Mouse (Mus musculus) retina, postnatal 7 days (tissue): ENCODE measurements around the gene B4galnt4.
"Not testable (repeated sequence)": the region's sequence is repeated elsewhere in the genome, so short reads cannot be mapped to it uniquely, and the experiment has no call there.

Experiments
- DNase-seq: peaks from one replicate; pipeline ENCODE4 v3.0.0-alpha.2; 2012; ENCODE audit warnings: low read depth, low spot score

B4galnt4 gene

DNA sequence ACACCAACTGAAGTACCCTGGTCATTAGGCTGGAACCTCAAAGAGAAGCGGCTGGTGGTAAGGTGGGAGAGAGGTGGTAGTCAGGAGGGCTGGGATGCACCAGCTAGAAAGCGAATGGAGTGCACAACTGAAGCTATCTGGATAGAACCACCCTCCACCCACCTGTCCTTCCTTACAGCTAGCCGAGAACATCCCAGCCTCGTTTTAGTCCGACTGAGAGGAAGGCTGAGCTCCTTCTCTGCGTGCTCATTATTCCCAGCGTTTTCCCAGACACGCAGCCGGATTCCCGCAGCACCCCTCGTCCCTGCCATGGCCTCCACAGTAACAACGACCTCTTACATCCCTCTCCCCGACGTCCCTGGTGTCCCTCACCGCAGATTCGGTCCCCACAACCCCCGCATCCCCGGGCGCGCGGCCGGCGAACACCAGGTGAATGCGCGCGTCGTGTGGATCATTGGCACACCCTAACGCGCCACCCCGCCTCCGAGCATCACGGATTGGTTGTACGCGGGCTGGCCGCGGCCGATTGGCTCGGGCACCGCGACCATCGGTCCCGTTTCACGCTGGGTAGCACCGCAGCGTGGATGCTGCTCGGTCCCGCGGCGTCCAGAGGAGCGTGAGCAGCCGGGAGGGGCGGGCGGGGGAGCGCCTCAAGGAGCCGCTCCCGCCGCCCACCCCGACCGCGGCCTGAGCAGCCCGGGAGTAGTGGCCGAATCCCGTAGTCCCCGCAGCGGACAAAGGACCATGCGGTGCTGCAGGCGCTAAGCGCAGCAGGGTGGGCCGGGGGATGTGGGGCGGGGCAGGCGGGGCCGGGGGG, at the start of gene B4galnt4:
B4galnt4 (plus strand) TSS at position 679 of the 817 bp plus-strand sequence.
- DNase-seq, result peak; percentile 72

DNA sequence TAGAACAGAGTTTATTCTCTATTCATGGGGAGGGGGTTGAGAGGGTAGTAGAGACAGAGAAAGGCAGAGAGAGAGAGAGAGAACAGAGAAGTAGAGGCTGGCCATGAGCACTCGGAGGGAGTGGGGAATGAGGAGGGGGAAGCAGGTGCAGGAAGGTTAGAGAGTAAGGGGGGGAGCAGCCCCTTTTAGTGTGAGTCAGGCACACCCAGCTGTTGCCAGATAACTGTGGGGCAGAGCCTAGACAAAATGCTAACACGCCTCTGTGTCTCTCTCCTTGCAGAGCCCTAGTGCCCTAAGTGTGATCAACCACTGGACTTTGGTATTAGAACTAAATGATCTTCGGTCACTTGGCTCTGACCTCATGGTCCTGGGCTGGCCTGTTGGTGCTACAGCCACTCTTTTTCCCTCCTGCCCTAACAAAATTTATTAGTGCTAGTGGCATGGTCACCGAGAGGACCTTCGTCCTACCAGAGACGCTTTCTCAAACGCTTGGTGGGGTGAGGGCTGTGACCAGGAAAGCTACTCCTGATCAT, 49.6 kb upstream of the B4galnt4 start:
- DNase-seq, result no peak

DNA sequence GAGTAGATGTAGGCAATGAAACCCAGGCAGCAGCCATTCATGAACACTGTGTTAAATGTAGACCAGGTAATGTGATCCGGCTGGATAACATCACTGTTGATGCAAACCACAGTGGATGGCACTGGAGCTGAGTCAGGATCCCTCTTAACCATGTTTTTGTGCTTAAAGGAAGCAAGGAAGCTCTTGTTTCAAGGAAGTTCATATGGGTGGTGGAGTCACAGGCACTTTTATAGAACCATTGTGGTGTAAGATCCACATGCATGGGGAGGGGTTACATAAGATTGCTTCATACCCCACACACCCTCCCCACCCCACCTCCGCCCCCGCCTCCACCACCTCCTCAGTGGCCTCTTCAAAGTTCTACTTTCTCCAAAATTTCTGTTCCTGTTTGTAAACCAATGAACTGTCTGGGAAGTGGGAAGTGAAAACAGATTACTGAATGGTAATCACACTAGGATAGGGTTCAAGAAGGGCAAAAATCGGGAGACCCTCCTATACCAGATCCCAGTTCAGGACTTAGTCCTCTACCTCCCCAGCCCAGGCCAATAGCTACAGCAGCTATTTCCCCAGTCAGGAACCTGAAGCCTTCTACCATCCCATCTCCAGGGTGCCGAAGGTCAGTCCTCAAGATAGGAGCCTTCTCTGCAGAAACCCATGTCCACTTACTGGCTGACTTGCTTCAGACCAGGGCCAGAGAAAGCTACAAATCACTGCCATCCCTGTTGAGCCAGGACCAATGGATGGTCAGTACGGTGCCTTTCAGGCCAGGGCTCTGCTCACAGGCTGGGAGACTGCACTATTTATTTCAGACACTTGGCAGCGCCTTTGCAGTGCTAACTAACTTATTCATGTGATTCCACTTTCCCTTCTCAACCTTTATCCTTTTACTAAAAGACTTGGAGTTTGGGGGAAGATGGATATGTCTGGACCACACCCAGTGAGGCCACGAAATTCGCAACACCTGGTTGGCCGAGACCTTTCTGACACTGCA, 43.9 kb upstream of the B4galnt4 start:
- no peak for DNase-seq

DNA sequence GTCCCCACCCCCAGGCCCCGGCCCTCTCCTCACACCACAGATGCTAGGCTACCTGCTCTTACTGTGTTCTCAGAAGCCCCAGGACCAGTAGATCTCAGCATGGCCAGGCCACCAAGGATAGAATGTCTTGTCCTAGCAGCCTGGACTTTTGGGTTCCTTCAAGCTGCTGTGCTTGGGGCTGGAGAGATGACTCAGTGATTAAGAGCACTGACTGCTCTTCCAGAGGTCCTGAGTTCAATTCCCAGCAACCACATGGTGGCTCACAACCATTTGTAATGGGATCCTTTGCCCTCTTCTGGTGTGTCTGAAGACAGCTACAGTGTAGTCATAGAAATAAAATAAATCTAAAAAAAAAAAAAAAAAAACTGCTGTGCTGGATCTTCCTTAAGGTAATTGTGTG, 43.1 kb upstream of the B4galnt4 start, which contains the start of gene Ifitm6:
Ifitm6 (minus strand) TSS at position 101 of the 400 bp plus-strand sequence.
- not testable (repeated sequence) for DNase-seq

DNA sequence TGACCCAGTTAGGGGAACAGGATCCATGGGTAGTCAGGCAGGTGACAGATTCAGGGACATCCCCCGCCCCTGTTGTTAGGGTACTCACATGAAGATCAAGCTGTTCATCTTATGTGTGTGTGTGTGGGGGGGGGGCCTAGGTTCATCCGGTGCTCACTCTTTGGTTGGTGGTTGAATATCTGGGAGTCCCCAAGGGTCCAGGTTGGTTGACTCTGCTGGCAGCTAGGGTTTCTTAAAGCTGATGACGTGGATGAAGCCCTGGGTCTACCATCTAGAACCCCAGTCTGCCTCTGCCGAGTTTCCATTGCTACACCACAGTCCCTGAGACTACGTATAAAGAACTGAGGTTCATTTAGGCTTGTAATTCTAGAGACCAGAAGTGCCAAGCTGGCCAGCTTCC, 41.9 kb upstream of the B4galnt4 start:
- no peak for DNase-seq

DNA sequence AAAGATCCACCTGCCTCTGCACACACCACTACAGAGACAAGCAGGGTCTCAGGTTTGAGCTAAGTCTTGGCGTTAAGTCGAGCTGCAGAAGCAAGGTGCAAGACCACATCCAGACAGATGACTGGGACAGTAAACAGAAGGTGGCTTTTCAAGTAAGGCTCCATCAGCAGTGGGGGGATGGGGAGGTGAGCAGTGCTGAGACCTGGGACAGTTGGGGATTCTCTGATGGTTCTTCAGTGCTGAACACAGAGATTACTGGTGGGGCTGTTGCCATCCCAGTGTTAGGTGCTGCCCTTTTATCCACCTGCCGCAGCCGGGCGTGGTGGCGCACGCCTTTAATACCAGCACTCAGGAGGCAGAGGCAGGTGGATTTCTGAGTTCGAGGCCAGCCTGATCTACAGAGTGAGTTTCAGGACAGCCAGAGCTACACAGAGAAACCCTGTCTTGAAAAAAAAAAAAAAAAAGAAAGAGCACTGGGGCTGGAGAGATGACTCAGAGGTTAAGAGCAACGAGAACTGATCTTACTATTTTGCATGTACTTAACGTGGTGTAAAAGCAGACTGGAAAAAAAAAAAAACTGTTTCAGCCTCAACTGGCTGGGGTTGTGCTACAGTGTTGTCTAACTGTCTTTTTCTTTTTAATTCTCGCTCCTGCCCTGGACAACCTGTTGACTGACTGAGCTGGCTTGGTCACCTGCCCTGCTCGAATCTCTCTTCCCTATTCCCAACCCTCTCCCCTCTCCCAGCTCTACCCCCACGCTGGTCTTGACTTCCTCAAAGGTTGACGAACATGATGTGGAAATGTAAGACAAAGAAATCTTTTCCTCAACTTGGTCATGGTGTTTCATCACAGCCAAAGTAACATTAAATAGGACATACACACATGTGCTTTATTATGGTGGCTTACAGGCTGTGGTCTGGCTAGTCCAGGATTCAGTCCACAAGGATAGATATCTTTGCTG, 39.1 kb upstream of the B4galnt4 start:
- DNase-seq, result no peak

DNA sequence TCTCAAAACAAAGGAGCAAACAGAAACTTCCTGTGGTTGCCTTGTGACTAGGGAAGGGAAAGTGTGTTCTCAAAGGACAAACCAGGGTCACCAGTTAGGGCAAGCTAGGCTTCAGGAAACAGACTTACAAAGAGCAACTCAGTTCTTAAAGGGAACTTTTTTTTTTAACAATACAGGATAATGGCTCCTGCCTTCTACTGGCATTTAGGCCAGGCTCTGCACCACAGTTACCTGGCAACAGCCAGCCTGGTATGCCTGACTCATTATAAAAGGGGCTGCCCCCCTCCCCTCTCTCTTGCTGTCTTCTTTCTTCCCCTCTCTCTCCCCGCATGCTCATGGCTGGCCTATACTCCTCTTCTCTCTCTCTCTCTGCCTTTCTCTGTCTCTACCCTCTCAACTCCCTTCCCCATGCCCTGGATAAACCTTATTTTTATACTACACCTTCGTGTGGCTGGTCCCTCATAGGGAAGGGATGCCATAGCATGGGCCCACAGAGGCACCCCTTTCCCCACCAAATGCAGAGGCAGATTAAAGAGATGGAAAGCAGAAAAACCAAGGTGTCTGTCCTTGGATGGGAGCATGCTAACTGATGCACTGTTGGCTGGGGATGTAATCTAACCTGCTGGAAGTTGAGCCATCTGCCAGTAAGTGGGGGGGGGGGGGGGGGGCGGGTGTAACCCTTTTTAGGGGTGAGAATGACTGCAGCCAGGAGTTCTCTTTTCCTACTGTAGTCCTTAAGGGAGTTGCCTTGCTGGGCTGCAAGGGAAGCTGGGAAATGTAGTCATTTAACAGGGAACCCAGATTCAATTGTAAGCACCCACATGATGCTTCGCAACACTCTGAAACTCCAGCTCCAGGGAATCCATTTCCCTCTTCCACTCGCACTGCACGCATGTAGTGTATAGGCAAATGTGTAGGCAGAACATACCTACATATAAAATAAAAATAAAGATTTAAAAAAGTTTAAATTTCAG, 35.8 kb upstream of the B4galnt4 start:
- DNase-seq, result no peak

DNA sequence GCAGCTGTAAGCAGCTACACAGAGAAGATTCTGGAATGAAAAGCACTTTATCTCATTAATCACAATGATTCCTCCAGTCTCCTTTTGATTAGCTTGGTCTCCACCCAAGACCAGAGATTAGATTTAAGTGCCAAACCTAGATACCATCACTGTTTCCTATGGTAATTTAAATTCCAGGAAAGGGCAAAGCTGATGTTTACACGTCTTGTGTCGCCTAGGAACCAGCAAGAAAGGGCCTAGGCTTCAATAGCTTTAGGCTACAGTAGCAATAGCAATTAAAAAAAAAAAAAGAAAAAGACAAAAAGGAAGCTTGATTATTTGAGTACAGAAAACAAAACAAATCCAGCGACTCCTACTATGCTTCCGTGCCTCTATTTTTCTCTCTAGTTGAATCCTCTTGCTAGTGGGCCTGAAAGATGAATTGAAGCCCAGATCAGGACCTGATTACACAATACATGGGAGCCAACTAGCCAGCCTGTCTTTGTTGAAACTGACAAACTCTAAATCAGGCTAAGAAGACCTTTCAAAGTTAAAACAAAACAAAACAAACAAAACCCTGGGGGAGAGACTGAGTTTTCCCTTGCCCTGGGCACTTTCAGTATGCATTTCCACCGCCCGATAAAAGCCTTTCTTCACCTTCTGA, 34.7 kb upstream of the B4galnt4 start:
- DNase-seq, result no peak

DNA sequence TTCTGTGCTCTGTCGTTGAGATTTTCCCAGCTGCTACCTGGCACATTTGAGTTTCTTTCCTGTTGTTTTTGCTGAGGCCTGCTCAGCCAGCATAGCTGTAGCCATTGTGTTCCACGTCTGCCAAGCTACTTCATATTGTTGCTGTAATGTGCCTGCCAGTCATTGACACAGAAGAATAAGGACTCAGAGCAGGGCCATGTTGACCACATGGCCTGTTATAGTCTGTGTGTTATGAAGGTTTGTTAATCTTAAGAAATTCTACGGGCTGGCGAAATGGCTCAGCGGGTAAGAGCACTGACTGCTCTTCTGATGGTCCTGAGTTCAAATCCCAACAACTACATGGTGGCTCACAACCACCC, 34.2 kb upstream of the B4galnt4 start:
- no peak for DNase-seq

DNA sequence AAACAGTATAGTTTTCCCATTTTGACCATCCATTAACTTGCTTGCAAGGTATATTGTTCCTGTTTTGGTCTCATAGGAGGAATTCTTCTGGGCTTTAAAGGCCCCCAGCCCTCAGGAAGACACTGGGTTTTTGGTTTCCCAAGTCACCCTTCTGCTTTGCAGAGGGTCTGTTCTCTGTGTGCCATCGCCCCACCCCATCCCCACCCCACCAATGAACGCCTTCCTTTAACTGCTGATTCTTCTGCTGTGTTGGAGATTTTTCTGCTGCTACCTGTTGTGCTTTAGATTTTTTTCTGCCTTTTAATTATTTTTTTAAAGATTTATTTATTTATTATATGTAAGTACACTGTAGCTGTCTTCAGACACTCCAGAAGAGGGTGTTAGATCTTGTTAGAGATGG, 32.1 kb upstream of the B4galnt4 start, which contains the start of gene Gm17387:
Gm17387 (plus strand) TSS at position 301 of the 400 bp plus-strand sequence.
- no peak for DNase-seq

DNA sequence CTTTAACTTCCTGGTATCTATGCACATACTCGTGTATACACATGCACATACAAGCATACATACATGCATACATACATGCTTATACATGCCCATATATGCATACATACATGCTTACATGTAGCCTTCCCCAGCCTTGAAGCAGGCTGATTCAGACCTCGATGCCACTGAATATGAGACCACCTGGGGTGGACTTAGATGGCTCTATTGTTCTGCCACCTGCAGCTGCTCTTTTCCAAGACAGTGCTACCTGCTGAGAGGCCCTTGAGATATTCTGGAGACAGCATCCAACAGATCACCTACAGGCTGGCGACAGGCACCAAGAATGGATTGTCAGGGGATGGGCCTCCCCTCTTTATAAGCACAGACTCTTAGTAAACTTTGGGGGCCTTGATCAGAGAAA, 30.5 kb upstream of the B4galnt4 start:
- DNase-seq, result no peak

DNA sequence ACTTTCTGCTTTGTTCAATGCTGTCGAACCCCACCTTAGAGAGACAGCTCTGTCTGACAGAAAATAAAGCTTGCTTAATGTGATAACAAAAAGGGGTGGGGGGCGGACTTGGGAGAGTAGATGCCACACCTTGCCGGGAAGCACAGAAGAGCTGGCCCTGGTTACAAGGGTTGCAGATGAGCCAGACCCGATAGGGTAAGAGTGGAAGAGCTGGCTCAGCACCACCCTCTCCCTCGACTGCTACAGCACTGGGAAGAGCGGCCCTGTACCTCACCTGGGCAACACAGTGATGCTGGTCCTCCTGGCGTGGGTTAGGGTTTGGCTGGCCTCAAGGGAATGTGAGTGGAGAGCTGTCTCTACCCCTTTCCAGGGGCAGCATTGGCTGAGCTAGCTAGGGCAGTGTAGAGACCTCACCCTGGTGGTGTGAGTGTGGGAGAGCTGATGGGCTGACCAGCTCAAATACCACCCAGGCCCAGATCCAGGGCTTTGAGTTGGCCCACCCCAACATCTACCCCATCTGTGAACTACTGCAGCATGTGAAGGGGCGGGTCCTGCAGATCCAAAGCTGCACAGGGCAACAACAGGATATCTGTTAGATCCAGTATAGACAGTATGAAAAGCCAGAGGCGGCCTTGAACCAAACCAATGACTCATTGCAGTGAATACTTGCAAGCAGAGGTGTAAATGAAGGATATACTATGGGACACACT, 28.3 kb upstream of the B4galnt4 start:
- no peak for DNase-seq

DNA sequence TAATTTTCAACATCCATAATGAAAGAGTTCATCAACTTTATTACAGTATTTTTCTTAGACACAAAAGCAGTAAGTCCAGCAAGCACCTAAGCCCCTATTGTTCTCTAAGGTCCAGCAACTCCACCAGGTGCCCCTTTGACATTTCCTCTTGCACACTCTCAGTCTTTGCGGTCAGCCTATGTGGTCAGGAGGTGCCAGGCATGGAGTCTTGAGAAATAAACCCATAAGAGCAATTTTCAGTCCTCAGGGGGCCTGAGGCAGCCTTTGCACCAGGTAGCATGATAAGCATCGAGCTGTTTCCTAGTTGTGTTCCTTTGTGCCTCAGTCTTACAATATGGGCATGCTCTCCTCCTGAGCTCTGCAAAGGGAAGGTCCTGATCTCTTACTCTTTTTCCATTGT, 24.3 kb upstream of the B4galnt4 start:
- not testable (repeated sequence) for DNase-seq

DNA sequence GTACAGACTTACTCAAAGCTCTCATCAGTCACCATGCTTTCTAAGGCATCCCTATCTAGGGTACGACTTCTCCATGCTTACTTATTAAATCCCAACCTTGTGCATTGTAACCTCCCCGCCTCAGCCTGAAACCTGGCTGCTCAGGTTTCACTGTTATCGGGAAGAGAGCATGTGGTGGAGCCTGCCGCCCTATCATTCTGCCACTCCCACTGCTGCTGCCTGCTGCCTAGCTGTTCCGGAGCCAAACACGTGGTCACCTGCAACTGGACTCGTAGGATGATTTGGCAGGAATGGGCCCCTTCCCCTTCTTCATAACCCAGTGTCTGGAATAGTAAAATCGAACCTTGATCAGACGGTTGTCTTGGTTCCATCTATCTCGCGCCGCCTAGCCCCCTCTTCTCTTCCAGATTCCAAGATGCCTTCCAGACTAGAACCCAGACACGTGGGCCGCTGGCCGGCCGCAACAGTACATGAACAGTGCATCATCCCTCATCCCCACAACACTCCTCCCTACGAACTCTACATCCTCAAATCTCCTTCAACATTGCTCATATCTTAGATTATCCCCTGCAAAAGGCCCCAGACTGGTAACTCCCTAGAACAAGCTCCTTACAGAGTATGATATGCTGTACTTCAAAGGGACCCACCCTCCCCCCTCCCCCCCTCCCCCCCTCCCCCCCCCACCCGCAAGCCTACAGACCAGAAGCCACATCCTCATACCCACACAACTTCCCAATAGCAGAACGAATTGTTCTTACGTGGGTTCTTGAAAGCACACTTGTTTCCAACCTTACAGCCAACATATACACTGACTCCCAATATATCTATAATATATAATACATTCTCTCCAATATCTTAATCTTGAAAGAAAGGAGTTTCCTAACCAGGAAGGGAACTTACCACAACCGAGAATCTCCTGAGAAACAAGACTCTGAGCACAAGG, 22.5 kb upstream of the B4galnt4 start:
- no peak for DNase-seq

DNA sequence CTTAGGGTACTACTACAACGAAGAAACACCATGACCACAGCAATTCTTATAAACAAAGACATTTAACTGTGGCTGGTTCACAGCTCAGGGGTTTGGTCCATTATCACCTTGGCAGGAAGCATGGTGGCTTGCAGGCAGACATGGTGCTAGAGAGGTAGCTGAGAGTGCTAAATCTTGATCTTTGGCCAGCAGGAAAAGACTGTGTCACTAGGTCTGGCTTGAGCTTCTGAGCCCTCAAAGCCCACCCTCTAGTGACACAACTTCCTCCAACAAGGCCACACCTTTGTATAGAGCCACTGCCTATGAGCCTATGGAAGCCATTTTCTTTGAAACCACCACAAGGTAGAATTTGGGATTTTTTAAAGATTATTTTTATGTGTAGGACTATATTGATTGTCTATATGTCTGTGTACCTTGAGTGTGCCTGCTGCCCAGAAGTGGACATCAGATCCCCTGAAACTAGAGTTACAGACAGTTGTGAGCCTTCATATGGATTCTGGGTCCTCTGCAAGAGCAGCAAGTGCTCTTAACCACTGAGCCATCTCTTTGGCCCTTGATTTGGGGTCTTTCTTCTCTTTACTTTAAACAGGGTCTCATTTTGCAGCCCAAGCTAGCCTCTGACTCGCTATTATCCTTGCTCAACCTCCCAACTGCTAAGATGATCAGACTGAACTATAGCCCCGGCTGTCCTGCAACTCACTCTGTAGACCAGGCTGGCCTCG, 21.4 kb upstream of the B4galnt4 start:
- DNase-seq, result no peak

DNA sequence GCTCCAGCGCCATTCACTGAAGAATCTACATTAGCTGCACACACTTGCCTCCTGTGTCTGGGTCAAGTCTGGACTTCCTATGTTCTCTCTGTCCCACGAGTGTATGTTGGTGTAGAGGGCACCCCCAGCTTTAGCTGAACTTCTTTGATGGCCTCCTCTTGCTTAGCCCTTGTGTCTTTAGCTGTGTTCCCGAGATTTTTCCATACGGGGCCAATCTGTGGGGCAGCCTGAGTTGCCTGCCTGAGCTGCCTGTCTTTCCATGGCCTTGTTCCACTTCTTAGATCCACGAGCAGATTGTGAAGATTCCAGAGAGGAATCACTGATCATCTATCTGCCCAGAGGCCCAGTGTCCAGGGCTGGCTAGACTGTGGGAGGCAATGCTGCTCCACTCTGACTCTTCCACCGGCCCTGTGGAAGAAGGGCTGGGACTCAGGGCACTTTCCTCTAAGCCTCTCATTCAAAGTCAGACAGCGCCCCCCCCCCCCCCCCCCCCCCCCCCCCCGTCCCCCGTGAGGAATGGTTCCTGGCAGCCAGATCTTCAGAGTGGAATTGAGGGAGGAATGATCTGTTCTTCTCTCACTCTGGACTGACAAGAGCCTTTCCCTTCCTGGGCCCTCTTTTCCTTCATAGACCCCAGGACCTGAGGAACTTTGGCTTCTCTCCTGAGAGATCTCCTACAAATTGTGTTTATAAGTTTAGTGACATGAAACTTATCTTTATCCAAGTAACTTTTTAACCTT, 19.9 kb upstream of the B4galnt4 start:
- no peak for DNase-seq
